Mouse (Mus musculus): ENCODE measurements around the gene Nfia.

Nfia gene

DNA sequence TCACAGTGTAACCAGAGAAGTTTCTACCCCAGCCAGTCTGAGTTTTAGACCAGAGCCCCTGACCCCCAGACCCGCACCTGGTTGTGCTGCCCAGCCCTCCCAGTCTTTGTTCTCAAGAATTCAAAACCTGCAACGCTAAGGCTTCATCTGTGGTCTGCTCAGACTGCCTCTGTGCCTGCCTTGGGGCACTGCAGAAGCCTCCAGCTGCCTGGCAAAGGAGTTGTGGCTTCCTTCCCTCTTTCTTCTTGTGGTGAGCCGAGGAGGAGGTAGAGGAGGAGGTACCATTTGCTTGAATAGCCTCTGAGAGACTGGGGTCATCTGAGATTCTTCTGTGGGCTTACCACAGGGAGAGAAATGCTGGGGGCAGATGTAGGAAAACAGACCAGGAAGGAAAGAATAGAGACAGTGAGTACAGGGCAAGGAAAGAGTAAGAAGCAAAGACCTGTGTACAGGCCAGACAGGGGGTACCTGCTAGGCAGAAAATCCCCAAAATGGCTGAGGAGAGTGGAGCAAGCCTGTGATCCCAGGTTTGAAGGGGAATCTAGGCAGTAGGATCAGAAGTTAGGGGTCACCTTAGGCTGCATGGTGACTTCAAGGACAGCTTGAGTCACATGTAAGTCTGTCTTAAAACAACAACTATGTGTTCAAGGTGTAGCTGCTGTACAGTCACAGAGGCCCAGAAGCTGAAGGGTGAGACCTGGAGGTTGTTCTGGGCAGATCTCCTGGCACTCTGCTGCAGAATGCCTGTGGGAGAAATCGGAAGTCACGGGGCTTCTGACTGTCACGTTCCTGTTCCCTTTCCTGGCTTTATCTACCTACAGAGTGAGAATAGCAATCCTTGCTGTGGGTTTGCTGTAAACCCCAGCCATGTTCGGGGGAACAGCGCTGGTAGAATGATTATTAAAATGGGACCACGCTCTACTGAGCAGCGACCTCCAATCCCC, 328.9 kb downstream of the Nfia start:
- no peak for DNase-seq (ENCODE audit: low read depth, low spot score)

DNA sequence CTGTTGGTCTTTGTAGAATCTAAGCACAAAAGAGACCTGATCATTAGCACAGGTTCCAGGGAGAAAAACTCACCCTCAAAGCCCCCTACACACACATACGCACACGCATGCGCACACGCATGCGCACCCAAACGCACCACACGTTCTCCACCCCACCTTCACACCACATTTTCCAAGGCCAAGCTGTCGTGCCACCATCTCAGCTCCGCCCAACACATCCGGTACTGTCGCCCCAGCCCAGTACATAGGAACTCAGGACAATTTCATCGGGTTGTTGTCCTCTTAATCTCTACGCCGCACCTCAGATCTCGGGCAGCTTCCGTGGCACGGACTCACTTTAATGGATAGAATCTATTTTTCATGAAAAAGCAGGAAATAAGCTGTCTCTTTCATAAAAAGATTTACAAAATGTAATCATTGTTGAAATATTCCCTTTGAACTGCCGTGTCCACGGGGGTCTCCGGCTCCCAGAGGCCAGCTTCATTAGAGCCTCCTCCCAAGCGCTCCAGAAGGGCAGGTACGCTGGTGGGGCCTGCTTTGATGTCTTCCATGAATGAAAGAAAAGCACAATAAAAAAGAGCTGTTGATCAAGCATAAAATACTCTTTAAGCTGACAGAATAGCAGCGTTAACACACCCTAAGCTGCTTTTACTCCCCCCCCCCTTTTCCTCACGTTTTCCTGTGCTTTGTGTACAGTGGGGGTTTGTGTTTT, 330.2 kb downstream of the Nfia start:
- DNase-seq (ENCODE audit: low read depth, low spot score): no peak

DNA sequence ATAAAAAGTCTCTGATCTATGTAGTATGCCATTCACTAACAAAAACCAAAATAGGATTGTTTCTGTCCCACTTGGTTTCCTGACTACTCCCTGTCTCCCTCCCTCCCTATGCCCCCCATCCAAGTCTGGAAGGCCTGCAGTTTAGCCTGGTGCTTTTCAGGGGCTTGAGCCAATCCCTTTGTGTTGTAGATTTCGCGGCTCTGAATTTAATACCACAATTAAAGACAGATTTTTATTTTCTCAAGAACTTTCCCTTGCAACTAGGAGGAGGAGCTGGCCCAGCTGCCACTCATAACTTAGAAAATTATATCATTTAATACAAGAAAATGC, 330.8 kb downstream of the Nfia start:
- no peak for DNase-seq (ENCODE audit: low read depth, low spot score)

DNA sequence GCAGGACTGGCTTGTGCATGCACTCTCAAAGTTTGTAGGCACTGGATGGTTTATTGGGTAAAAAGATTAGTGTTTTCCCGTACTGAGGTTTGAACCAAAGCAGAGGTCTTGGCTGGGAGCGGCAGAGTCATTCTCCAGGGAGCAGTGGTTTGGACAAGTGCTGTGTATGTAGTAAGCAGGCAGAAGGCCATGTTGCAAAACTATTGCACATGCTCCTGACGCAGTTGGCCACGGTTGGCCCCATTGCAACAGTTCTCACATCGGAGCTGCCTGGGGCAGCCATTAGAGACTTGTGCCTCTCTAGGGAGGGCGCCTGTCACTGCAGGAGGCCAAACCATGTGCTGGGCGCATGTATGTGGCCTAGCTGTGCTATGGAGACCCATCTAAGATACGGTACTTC, 331.6 kb downstream of the Nfia start:
- DNase-seq (ENCODE audit: low read depth, low spot score): no peak

DNA sequence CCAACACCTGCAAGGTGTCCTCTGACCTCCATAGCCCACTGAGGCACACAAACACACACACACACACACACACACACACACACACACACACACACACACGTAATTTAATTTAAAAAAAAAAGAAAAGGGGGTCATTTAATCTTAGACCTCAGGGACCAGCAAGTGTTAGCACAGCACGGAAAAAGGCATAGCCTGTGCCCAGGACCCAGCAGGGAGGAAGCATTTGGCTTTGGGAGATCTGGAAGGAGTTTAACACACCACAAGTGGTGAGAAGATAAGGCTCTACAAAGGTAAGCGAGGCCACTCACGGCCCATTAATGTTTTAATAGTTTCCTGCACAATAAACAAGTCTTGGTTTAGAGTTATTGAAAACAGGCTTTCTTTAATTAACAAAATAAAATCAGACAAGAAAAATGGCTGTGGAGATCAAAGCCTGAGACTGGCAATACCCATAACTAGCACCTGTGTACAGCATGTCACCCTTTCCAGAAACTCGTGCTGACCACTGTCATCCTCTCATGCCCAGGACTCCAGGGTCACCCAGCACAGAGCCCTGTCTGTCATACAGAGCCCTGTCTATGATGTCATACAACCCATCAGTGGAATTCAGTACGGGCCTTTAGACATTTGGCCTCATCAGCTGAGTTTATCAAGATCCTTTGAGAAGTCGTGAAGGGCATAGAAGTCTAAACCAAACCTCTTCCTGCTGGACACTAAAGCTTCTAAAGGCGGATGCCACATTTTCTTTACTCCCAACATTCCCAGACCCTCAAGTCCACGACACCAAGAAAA, 332.6 kb downstream of the Nfia start:
- DNase-seq (ENCODE audit: low read depth, low spot score): no peak

DNA sequence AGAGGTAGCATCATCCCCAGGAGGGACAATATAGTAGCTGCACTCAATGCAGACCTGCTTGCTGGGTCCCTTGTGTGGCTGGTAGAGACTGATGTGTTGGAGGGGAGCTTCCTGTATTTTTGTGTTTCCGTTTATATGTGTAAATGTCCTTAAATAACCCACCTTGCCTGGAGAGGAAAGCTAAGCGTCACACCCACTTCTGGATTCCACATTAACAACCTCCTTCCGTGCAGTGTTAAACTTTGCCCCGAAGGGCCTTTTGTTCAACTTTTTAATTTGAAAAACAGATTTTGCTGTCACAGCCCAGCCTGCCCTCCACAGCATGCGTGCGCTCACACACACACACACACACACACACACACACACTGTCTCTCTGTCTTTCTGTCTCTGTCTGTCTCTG, 333.4 kb downstream of the Nfia start:
- DNase-seq (ENCODE audit: low read depth, low spot score): no peak

DNA sequence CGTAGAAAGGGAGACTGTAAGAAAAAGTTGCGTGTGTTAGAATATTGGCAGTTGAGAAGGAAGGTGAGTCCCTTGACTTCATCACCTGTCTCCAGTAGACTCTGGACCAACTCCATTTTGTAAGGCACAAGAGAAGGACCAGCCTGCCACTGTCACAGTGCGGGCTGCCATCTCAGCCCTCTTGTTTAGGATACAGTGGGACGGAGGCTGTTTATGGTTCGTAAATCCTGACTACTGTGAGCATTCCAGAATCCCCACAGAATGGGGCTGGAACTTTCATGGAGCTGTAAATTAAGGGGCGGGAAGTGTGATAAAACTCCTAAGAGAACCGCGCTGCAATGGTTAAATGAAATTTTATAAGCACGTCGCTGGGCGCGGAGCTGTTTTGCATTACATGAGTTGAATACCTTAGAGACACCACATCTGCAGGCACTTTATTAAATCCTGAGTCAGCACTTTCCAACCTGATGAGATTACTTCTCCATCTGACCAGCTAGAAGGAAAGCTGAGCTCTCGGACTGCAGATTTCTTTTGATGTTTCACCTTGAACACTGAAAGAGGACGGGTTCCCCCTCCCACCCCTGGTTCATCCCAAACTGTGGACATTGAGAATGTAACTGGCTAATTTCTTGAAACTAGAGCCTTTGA, 334.0 kb downstream of the Nfia start:
- peak; percentile 94 for DNase-seq (ENCODE audit: low read depth, low spot score)

DNA sequence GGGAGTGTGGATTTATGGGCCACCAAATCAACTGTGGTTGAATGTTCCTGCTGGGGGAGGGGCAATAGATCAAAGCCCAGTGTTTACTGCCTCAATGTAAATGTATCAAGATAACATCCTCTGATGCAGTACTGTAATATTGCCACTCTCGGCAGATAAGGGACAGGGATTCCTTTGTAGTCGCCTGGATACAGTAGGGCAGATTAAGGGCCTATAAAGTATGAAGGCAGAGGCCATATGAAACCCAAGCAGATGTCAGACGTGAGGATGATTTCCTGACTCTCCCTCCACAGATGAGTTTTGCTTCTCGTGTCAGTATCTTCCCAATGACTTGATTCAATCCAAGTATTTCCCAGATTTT, 334.5 kb downstream of the Nfia start:
- no peak for DNase-seq (ENCODE audit: low read depth, low spot score)

DNA sequence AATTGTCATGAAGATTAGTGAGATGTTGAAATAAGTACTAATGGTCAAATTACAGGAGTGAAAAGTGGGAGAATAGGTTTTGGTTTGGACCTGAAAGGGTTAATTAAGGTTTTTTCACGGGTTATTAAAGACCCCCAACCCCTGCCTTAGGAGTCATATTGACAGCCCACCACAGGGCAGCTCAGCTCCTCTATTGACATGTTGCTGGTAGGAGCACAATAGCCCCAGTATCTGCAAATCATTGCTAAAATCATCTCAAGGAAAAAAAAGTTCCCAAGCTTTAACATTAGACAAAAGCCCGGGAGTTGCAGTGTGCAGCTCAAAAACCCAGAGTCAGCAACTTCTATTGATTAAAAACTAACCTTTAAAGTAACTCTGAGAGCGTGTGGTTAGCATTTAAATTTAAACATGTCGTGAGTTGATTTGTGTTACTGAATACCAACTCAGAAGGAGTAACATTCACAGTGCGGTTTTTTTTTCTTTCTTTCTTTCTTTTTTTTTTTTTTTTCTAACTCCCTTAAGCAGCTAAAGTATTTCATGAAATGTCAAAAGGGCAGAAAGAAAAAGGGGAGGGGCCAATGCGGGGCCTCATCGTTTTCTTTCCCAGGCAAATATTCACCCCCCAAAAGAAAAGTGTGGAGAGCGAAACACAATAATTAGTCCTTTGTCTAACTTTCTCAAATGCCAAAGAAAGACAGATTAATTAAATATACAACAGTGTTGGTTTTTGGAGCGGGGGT, 335.6 kb downstream of the Nfia start:
- no peak for DNase-seq (ENCODE audit: low read depth, low spot score)

DNA sequence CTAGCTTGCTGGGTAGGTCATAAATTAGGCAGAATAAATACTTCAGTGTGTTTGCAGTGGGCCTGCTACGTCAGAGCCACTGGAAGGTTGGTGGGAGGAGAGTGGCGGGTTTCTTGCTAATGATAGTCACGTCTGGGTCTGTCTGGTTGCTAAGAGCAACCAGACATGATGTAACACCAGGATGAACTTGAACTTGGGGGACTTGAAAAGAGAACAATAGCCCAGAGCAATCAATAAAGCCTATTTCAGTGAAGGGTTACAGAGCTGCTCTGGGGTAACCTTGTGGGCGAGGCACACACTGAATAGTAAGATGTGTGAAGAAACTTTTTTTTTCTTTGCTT, 336.1 kb downstream of the Nfia start:
- peak; percentile 95 for DNase-seq (ENCODE audit: low read depth, low spot score)

DNA sequence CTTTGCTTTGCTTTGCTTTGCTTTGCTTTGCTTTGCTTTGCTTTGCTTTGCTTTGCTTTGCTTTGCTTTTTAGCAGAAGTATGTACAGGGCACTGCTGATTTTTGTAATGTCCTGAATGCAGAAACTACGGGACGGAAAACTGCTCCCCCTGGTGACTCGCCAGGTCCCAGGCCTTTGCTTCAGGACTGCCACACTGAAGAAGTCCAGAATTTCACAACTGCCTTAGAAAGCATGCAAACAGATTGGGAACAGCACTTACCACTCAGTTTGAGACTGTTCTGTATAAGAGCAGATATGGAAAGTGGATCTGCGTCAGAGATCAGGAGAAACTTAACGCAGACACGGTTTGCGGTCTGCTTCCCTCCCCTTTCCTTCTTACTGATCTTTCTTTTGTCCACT, 336.5 kb downstream of the Nfia start:
- no peak for DNase-seq (ENCODE audit: low read depth, low spot score)

DNA sequence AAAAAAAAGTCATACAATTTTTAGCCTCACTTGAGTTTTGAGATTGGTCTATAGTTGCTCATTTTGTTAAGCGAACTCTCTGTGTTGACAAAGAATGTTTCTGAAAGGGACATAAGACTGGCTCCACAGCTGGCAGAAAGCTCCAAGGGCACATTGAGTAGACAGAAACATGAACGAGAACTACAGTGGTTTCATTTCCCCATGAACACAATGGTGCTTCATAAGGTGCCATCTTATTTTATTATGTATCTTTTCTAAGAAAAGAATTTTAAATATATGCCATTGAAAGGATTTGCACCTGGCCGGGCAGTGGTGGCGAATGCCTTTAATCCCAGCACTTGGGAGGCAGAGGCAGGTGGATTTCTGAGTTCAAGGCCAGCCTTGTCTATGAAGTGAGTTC, 337.4 kb downstream of the Nfia start:
- DNase-seq (ENCODE audit: low read depth, low spot score): no peak

DNA sequence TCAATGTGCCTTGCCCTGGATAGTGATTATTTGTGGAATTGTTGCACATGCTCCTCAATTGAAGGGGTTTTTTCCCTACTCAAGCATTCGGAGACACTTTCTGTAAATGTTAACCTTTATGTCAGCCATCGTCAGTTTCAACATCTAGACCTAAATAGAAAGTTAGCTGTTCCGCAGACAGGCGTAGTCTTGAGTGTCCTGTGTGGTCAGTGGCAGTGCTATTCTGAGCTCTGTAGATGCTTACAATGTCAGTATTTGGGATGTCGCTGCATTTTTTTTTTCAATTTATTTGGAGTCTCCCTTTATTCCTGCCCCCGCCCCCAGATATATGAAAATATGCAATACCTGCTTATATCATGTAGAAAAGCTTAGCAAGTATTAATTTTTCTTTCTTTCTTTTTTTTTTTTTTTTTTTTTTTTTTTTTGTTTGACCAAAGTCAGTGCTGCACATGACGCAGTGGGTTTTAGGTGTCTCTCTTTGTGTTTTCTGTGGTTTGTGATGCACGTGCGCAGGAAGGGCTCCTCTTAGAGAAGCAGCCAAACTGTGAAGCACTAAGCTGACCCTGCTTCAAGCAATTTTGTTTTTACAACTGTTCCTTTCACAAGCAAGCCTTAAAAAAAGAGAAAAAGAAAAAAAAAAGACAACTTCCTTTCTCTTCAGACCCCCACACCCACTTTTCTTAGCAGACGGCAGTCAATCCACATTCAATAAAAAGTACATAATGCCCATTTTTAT, 340.9 kb downstream of the Nfia start:
- no peak for DNase-seq (ENCODE audit: low read depth, low spot score)

DNA sequence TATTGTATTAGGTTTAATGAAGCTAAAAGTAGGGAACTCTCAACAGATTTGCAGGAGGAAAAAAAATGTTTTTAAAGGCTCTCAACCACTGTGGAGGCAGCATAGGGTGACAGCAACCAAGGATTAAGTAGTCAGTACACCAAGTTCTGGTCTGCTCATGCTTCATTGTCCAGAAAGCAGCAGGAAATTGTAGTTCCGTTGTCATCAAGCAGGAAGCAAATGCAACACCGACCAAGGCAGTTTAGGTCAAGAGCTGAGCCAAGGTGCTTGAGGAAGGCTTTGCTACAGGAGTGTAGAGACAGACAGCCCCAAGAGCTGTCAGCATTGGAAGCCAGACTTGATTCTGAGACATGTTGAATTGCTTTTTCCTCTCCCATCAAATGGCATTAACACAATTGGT, 342.4 kb downstream of the Nfia start:
- no peak for DNase-seq (ENCODE audit: low read depth, low spot score)

DNA sequence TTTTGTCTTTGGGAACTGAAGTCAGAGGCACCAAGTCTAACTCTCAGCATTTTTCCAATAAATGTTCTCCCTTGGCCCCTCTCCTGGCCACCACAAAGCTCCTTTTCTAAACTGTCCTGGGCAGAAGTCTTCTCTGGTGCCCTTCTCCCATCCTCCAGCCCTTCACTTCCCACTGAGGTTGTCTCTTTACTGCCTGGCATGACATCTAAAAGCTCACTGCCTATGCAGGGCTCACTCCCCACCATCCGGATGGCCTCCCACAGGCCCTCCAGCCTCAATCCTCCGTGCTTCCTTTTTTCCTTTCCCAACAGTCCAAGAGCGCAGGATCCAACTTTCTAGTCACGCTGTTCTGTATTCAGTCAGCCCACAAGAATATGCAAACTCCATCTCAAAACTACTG, 342.9 kb downstream of the Nfia start:
- no peak for DNase-seq (ENCODE audit: low read depth, low spot score)

DNA sequence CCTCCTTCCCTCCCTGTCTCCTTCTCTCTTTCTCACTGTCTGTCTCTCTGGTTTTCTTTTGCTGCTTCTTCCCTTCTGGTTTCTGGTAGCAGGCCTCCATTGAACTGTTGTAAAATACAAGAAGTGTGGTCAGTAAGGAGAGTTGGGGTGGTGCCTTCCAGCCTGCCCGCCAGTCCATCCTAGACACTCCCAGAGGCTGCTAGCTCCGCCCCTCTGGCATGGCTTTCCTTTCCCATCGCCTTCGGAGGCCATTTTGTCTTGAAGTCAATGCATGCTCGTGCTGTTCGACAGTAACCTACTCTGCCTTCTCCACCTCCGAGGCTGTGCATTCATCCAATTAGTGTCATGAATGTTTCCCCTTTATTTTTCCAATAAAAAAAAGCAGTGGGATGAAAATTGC, 343.5 kb downstream of the Nfia start:
- DNase-seq (ENCODE audit: low read depth, low spot score): no peak

DNA sequence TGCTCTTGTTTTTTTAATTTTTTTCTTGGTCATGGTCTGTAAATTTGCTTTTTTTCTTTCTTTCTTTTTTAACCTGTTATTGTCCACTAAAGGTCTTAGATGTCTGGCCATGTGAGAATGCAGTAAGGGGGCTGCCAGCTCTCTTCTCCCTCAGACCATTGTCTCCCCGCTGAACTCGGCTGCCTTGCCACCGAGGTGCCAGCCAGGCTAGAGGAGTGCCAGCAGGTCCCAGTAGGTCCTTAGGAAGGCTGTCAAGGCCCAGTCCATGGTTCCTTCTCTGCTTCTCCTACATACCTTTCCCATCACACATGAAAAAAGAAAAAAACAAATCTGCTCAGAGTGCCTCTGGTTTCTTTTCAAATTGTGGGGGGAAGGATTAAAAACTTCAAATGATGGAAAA, 345.6 kb downstream of the Nfia start:
- DNase-seq (ENCODE audit: low read depth, low spot score): no peak

DNA sequence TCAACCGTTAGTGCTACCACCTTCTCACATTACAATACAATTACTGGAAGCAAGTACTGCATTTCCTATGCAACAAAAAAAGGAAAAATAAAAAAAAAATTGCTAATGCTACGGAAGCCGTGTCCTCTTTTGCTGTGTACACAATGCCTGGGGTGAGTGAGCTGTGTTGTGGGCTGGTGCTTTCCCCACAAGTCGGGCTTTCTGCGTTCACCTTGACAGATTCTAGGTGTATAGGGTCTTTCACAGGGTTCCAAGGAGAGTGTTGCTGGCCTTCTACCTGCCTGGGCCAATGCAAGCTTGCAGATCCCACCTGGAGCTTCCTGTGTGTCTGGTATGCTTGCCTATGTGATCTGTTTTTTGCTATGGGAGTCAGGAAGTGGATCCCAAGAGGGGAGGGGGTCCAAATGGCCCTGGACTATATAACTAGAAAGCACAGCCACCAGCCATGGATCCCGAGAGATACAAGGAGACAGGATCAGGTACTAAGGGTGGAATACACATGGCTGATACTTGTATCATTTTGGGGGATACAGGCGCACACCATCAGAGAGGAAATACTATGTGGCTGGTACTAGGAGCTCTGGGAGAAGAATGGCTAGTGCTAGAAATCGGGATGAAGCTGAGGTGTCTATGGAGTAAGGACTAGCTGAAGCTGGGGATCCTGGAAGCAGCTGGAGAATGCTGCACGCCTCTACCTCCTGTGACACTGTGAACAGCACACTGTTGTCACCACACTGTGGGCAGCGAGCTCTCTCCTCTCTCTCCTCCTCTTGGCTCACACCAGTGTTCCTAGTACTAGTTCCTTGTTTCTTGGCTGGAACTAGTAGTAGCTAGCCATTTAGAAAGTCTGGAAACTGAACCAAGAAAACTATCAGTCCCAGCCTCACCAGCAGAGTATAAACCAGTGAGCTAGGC, 346.5 kb downstream of the Nfia start:
- no peak for DNase-seq (ENCODE audit: low read depth, low spot score)

DNA sequence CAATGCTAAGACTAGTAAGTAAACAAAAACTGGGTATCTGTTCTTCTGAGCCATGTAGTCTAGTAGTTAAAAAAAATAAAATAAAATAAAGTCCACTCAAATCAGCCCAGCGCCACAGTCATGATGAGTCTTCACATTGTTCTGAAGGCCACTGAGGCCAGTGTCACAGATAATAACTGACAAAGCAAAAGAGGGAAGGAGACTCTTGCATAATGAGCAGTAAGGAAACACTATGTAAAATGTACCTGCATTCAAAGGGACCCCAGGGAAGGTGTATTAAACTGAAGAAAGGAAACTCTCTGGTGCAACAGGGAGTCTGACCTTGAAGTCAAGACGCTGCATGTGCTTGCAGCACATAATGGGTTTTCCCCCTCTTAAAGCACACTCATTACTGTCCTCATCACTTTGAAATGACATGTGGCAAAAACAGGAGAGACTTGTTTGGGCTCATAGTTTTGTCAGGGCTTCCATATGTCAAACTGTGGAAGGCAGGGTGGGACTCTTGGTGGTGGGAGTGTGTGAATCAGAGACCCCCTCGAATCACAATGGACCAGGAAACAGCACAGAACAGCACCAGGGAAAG, 347.5 kb downstream of the Nfia start:
- no peak for DNase-seq (ENCODE audit: low read depth, low spot score)
